Mouse (Mus musculus) liver, embryonic 14.5 days (tissue): ENCODE results near the gene P2rx1.

Experiments used
- CTCF ChIP-seq: IDR thresholded peaks from 2 replicates; pipeline ENCODE4 v1.5.1; 2016; ENCODE audit warnings: antibody characterized with exemption, low read depth, control low read depth
- EP300 ChIP-seq: IDR thresholded peaks from 2 replicates; pipeline ENCODE4 v1.6.1; 2016; ENCODE audit warnings: antibody characterized with exemption, low read depth

DNA sequence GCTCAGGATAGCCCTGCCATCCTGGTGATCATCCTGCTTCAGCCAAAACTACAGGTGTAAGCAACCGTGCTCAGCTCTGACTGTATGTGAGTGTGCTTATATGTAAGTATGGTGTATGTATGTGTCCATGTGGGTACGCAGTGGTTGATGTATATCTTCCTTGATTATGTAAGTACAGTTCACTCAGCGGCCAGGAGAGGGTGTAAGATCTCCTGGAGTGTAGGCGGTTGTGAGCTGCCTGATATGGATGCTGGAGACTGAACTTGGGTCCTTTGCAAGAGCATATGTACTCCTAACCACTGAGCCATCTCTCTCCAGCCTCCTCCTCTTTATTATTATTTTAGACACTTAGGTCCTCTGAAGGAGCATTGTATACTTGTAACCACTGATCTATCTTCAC is 45.9 kb downstream of the P2rx1 start:
- TF ChIP-seq CTCF (peak; percentile 32; the same call in 1 of the 2 replicates), EP300 (no peak)
